Mouse (Mus musculus): ENCODE data around the gene Ecm1.

DNA sequence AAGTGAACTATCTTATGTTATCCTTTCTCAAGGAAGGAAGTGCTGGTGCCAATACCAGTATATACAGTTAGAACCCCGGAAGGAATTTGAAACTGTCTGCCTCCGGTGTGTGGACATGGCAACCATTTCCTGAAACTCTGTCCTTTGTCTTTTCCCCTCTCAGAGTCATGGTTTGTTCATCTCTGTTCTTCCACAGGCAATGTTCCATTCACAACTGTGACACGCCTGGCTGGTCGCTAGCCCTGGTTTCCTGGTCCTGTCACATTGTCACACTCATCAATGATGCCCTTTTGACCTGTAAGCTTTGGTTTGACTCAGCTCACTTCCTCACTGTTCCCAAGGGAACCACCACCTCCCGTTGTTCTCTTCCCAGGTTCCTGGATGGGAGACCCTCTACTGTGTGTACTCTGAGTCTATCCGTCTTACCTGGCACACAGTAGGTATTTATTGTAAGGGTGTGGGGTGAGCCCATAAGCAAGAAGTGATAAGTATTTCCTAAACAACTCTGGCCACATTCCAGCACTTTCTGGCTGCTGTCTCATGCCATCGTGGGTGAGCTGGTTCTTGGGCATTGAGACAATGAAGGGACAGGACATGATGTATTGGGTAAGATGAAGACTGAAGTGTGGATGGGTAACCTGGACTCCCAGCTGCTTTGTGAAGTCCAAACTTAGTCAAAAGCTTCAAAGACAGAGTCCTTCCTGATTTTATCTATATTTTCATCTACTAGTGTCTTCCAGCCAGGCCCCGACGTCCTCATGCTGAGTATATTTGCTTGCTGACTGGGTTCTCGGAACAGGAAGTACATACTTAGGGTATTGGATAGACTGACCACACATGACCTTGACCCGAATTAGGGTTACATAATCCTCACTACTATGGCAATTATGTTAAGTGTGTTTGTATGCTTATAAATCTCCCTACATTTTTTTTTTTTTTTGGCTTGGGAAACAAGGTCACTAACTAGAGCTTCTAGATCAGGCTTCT, 45.3 kb downstream of the Ecm1 start:
- no peak for TF ChIP-seq CTCF (IDR thresholded peaks at IDR 0.05; ENCODE audit: insufficient read depth, low read length)
- no peak for TF ChIP-seq POLR2A (IDR thresholded peaks at IDR 0.05; ENCODE audit: borderline replicate concordance, extremely low read depth, low read depth, low read length)

Data from lung, adult 2 months (tissue).